Mouse (Mus musculus): Measurements from ENCODE around the gene Slc27a5.

The Slc27a5 gene

DNA sequence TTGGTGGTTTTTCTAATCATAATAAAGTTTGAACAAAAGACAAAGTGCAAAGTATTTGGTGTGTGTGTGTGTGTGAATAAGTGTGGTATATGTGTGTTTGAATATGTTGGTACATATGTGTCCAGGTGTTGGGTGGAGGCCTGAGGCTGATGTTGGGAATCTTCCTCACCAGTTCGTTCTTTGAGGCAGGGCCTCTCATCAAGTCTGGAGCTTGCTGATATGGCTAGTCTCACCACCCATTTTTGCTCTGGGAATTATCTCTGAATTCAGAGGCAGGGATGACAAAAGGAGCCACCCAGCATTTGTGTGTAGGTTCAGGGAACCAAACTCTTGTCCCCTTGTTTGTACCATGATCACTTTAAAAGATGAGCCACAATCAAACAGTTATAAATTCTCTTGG, 12.3 kb downstream of the Slc27a5 start:
- no peak for DNase-seq (ENCODE audit: low spot score)

DNA sequence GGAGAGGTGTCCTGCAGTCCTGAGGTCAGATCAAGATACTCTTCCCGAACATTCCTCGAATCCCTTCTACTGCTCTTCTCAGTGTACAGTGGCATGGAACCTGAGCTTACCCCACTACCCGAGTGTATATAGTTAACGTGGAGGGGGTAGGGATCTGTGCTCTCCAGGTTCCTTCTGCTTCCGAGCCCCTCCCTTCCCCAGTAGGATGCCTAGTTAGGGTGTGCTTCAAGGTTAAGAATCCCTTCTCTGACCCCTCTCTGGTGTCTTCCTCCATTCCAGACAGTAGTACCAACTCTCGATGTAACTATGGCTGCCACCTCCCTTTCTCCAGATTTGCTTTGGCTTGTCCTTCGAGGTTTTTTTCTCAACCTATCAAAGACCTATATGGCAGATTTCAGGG, 17.7 kb downstream of the Slc27a5 start:
- no peak for DNase-seq (ENCODE audit: low spot score)

DNA sequence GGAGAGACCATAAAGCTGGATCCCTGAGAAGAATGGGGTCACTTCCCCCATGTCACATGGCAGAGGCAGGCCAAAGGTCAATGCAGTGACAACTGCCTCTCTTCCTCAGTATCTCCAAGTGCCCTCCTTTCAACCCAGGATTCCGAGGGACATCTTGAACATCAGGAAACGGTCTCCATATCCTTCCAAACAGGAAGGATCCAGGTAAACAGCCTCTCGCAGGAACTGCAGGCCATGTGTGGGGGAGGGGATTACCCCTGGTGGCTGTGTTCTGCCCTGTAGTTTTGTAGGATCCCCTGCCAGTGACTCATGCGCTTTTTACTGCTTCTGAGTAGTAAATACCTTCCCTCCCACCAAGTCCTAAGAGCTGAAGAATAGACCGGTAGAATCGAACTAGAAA, 18.2 kb downstream of the Slc27a5 start:
- no peak for DNase-seq (ENCODE audit: low spot score)

DNA sequence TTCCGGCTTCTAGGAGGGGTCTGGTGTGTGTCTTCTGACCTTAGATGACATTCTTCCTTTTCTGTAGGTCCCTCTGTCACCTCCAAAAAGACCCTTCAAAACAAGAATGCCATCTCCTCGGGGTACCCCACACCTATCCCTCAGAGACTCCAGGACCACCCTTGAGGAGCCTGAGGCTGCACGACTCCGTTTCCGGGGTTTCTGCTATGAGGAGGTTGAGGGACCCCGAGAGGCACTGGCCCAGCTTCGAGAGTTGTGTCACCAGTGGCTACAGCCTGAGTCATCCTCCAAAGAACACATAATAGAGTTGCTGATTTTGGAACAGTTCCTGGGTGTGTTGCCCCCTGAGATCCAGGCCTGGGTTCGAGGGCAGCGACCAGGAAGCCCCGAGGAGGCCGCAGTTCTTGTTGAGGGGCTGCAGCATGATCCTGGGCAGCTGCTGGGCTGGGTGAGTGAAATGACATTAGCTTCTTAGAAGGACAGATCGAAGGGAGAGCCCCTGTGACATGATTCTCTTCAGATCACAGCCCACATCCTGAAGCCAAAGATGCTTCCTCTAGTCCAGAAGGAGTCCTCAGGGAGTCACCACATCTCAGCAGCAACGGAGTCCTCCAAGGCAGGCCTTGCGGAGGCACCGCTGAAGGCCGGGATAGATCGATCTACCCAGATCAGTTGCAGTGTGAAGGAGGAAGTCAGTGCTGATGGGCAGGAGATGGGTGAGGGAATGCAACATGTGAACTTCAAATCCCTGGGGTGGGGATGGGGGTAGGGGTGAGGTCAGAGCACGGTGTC, 18.9 kb downstream of the Slc27a5 start:
- DNase-seq (ENCODE audit: low spot score) = no peak

DNA sequence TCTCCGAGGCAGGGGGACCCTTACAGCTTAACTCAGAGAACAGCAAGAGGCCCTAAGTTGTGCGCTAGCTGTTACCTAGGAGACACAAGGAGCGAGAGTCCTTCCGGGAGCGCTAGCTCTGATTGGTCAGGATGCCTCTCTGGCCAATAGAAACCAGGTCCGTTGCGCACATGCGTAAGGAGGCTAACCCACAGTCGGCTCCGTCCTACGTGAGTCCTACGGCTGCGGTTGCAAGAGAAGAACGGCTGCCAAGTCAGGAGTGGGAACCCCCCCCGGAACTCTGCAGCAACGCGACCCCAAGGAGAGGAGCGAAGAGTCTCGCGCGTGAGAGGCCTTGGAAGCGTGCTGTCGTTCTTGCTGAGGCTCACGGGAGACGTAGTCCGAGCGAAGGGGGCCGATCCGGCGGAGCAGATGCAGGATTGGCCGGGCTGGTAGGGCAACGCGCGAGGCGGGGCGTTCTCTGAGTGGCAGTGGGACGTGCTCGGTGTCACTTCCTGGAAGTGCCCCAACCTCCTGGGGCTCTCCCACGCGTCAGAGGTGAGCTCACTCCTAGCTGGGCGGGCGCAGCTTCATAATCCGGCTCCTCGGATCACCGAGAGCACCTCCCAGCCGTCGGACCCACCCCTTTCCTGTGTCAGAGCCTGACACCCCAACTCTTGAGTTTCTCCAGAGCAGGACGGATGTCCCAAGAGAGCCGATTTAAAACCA, 20.2 kb downstream of the Slc27a5 start, which contains the start of gene Zfp446:
TSS of gene Zfp446 (plus strand) at position 167 of the 708 bp plus-strand sequence.
- peak; percentile 97 for DNase-seq (ENCODE audit: low spot score)

DNA sequence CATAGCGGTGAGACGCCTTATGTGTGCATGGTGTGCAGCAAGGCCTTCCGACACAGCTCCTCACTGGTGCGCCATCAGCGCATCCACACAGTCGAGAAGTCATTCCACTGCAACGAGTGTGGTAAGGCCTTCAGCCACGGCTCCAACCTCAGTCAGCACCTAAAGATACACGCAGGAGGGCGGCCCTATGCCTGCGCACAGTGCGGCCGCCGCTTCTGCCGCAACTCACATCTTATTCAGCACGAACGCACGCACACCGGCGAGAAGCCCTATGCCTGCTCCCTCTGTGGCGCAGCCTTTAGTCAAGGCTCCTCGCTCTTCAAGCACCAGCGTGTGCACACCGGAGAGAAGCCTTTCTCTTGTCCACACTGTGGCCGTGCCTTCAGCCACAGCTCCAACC, 27.1 kb downstream of the Slc27a5 start:
- no peak for DNase-seq (ENCODE audit: low spot score)

DNA sequence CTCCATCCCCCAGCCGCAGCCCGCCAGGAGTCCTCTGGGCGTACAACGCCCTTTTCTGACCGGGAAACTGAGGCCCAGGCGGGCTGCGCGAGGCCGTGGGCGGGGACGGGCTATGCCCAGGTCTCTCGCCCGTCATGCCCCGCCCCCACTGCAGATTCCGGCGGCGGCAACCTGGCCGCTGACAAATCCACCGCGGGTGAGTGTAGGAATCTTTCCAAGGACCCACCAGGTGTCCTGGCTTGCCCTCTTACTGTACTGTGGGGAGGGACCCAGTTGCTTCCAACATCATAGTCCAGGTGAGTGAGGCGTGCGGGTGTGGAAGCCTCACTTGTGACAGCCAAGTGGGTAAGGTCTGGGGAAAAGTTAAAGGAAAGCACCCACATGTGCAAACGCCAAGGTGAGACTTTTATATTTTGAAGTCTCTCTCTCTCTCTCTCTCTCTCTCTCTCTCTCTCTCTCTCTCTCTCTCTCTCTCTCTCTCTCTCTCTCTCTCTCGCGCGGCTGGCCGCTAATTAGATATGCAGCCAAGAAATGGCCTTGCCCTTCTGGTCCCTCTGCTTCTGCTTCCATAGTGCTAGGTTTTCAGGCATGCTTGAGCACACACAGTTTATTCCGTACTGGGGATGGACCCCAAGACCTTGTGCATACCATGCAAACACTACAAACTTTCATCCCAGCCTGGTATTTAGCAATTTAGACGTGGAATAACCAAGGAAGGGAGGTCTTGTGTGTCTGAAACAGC, 31.7 kb downstream of the Slc27a5 start:
- no peak for DNase-seq (ENCODE audit: low spot score)

DNA sequence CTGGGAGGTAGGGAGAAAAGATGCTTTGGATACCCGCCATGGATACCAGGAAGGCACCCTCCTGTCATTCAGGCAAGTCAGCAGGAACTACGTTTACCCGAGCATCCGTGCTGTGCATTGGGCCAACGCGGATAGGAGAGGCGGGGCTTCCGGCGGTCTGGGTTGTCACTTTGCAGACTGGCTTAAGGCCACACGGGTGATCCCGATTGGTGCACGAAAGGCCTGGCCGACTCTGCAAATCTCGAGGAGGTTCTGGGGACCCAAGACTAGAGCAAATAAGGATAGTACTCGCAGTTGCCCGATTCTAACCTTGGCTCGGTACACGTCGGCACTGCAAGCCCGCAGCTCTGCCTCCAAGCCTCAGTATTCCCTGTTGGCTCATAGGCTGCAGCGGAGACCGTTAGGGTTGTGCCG, 32.3 kb downstream of the Slc27a5 start, which contains the start of gene Zfp324:
TSS of gene Zfp324 (plus strand) at position 161 of the 414 bp plus-strand sequence.
- peak; percentile 86 for DNase-seq (ENCODE audit: low spot score)

DNA sequence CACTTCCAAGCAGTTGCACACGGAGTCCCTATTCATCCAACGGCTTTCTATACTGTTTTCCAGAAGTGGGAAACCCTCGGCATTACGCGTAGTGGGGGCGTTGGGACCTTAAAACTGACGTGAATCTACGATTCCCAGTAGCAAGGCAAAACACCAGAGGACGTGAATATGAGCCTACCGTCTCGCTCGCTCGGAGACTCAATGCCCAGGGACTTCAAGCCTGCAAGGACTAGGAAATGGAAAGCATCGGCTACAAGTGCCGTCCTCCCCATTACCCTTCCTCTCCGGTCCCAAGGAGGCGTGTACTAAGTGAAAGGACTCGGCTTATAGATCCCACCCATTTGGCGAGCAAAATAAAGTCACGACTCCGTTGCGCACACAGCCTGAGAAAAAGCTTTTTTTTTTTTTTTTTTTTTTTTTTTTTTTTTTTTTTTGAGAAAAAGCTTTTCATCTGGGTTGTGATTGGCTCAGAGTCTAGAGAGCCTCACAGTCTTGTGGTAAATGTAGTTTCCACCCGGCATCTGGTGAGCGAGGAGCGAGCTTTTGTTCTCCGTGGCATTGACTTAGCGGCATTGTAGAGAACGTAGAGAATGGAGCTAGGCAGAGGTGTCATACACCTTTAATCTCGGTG, 36.4 kb downstream of the Slc27a5 start:
- DNase-seq (ENCODE audit: low spot score) = no peak

DNA sequence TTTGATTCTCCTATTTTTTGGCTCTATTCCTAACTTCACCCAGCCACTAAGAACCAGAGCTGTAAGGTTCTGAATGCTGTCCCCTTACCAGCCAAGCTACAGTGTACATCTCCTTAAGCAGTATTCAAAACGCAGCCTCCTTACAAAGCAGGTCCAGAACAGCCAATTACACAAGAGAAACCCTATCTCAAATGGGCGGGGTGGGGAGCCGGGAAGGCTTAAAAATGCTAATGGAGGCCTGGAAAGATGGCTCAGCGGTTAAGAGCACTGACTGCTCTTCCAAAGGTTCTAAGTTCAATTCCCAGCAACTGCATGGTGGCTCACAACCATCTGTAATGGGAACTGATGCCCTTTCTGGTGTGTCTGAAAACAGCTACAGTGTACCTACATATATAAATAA, 38.3 kb downstream of the Slc27a5 start:
- DNase-seq (ENCODE audit: low spot score) = no peak

DNA sequence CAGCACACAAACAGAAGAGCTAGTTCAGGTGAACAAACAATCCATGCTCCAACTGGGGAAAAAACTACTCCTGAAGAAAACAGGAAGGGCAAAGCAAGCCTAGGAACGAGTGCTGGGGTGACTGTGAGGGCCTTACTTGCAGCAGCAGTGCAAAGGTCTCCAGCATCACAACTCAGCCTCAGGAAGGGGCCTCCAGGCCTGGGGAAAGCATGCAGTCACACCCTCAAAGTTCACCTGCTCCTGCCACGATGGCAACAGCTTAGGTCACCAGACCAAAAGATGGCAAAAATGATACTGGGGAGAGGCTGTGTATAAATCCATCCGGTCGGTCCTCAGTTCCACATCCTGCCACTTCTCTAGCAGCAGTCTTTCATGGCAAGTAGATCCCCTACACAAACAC, 39.0 kb downstream of the Slc27a5 start:
- DNase-seq (ENCODE audit: low spot score) = no peak

DNA sequence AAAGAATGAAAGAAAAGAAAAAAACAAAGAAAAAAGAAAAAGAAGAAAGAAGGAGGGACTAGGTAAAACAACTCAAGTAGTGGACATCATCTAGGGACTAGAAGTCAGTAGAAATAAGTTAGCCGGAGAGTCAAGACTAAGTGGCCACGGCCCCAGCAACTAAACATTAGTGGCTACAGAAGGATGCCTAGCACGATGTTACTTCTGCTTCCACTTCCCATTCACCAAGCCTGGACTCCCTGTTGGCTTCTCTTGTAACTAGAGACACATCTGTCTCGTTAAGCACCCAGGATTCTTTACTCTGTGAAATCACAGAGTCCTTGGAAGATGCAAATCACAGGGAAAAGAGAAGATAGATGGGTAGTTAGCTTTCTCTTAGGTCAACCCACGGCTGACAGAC, 40.5 kb downstream of the Slc27a5 start:
- no peak for DNase-seq (ENCODE audit: low spot score)

DNA sequence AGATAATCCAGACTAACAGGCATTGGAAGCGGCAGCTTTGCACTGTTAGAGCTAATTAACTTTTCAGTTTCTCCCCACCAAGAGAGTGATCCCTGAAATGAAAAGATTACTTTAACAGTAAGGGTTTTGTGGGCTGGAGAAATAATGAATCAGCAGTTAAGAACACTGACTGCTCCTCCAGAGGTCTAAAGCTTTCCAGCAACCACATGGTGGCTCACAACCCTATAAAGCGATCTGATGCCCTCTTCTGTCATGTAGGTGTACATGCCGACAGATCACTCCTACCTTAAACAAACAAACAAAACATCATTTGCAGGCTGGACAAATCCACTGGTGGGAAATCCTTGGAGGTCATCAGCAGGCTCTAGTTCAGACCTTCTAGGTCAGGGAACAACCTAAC, 43.1 kb downstream of the Slc27a5 start:
- no peak for DNase-seq (ENCODE audit: low spot score)

DNA sequence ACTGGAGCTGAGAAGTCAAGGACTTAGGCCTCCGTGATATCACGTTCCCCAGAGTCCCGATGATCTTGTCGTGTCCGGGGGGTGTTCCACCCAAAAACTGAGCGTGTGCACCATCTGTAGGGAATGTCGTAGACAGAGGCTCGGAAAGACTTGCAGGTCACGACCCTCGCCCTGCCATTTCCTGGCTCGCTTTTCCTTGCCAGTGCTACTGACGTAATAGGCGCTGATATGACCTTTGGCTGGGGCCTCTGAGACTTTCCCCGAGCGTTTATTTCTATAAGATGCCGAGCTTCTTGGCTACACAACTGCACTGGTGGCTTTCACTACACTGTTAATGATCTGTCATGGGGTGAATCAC, 48.1 kb downstream of the Slc27a5 start:
- no peak for DNase-seq (ENCODE audit: low spot score)

DNA sequence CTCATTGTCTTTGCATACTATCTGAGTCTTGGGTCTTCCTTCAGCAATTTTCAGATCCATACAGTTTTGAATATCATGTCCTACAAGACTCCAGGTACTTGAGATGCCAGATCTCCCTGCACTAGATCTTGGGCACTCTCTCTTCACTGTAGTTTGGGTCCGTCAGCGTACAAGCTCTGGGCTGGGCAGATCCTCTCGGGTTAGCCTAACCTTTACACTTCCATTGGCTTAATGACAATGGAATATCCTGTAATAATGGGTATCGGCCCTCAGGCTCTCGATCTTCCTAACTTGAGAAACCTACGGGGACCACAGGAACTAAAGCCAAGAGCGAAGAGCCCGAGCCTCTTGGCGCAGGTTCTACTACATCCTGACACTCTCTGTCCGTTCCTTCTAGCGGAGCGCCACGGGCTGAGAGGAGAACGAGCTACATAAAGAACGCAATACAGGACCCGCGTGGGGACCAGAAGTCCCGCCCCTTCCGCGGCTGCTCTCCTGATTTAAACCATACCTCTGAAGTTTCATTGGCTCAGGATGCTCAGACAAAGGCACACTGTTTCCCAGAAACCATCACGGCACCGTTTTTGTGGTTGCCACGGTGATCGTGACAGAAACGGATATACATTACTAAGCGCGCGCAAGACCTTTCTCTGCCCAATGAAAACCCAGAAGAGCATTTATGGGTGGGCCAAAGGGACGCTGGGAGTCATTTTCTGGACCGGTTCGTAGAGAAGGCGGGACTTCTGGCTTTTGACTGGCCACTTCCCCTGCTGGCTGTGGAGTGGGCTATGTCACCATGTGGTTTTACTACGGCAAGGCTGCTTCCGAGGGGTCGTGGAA, 48.7 kb downstream of the Slc27a5 start:
- DNase-seq (ENCODE audit: low spot score) = peak; percentile 98

DNA sequence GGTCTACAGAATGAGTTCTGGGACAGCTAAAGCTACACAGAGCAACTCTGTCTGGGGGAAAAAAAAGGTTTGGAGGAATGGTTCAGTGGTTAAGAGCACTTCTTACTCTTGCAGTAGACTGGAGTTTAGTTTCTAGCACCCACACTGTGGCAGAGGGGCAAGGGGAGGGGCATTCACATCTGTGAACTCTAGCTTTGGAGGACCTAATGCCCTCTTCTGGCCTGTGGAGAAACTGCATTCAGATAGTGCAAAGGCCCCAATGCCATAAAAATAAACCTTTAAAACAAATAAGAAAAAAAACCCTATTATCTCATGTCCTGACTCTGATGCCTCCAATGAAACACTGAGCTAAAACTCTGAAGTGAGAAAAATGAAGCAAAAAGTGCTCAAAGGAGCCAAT, 54.5 kb downstream of the Slc27a5 start:
- no peak for DNase-seq (ENCODE audit: low spot score)

DNA sequence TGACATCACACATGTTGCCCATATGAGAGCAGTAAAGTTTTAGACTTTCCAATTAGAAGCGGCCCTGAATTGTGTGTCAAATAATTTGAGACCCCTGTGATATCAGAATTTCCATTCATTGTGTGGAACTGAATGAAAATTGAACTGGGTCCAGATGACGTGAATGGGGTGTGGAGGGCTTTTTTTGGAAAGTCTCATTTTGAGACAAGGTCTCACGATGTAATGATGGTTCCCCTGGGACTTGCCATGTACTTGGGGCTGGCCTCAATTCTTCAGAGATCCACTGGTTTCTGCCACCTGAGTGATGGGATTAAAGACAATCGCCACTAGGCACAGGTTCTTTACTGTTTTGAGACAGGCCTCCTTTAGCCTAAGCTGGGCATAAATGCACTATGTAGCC, 57.4 kb downstream of the Slc27a5 start:
- no peak for DNase-seq (ENCODE audit: low spot score)

Measured in layer of hippocampus, adult 9-10 months (tissue).